Mouse (Mus musculus): ENCODE data around the gene Mrps11.

- TF ChIP-seq NANOG (IDR thresholded peaks at IDR 0.05; ENCODE audit: borderline replicate concordance, low read length) (no peak), CTCF (conservative IDR thresholded peaks at IDR 0.05; ENCODE audit: low read length) (no peak)
Measured at GRCm38 (mm10) chr7:78841601-78842000, 58.7 kb downstream of the Mrps11 start.
